Mouse (Mus musculus): ENCODE data around the gene Pyroxd2. TPM values are rescaled to one million over a fixed set of nuclear protein-coding genes. Genes with fewer than 3 reads are reported as not detected.

Pyroxd2 gene
- polyA plus RNA-seq, 1 experiment from 2014 or later = 1.5 TPM

- no peak for DNase-seq
- H3K36me3 ChIP-seq (ENCODE audit: control insufficient read depth, insufficient read depth, low read length) = no peaks in the 10 kb centered on the region
- H3K27ac ChIP-seq (replicated peaks; ENCODE audit: low read depth, low read length) = no peak overlapping the region
- ATAC-seq (ENCODE audit: low FRiP score, low TSS enrichment) = no peak
- no peak overlapping the region for H3K4me2 ChIP-seq (ENCODE audit: low read length)
- H3K4me1 ChIP-seq (ENCODE audit: control insufficient read depth, insufficient read depth, low read length) = no peaks in the 10 kb centered on the region
- H3K9ac ChIP-seq (replicated peaks; ENCODE audit: low read length) = no peak overlapping the region
- no peak overlapping the region for H3K4me3 ChIP-seq (replicated peaks; ENCODE audit: low read depth, low read length)
- no peaks in the 10 kb centered on the region for H3K27me3 ChIP-seq (ENCODE audit: control insufficient read depth, insufficient read depth, low read length)
- 82% methylated on average over 16 of the region's 16 CpGs for WGBS
- no peaks in the 10 kb centered on the region for H3K9me3 ChIP-seq (ENCODE audit: control insufficient read depth, low read length)
Measured at GRCm38 (mm10) chr19:42725056-42725972, 27.3 kb downstream of the Pyroxd2 start.

- Histone ChIP-seq H3K9ac (replicated peaks; ENCODE audit: low read length) (no peak overlapping the region), H3K36me3 (ENCODE audit: control insufficient read depth, insufficient read depth, low read length) (no peaks in the 10 kb centered on the region), H3K4me2 (ENCODE audit: low read length) (no peak overlapping the region), H3K4me1 (ENCODE audit: control insufficient read depth, insufficient read depth, low read length) (no peaks in the 10 kb centered on the region), H3K9me3 (ENCODE audit: control insufficient read depth, low read length) (no peaks in the 10 kb centered on the region), H3K4me3 (replicated peaks; ENCODE audit: low read depth, low read length) (no peak overlapping the region), H3K27ac (replicated peaks; ENCODE audit: low read depth, low read length) (no peak overlapping the region), H3K27me3 (ENCODE audit: control insufficient read depth, insufficient read depth, low read length) (no peaks in the 10 kb centered on the region)
- WGBS = 80% methylated on average over 6 of the region's 6 CpGs
- ATAC-seq (ENCODE audit: low FRiP score, low TSS enrichment) (no peak), DNase-seq (no peak)
Measured at GRCm38 (mm10) chr19:42723302-42723701, 29.3 kb downstream of the Pyroxd2 start.

DNA sequence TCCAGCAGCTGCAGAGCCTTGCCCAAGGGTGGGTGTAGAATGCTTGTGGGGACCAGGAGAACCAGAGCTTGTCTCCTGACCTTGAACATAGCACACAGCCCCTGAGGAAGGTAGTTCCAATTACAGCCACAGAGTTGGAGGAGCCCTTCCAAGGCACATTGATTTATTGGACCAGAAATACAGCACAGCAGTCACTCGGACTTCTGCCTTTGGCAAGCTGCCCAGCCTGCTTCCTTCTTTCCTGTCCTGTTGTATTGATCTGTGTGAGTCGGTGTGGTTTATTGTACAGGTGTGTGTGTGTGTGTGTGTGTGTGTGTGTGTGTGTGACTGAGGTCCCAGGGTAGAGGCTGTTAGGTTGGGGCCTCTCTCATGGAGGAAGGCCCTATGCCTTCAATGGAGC, 30.1 kb downstream of the Pyroxd2 start:
- H3K36me3 ChIP-seq (ENCODE audit: control insufficient read depth, insufficient read depth, low read length) = no peaks in the 10 kb centered on the region
- WGBS = 39% methylated on average over 2 of the region's 2 CpGs
- H3K4me1 ChIP-seq (ENCODE audit: control insufficient read depth, insufficient read depth, low read length) = no peaks in the 10 kb centered on the region
- no peak overlapping the region for H3K9ac ChIP-seq (replicated peaks; ENCODE audit: low read length)
- ATAC-seq (ENCODE audit: low FRiP score, low TSS enrichment) (no peak), DNase-seq (peak; percentile 40)
- no peak overlapping the region for H3K4me2 ChIP-seq (ENCODE audit: low read length)
- H3K9me3 ChIP-seq (ENCODE audit: control insufficient read depth, low read length) = no peaks in the 10 kb centered on the region
- no peak overlapping the region for H3K4me3 ChIP-seq (replicated peaks; ENCODE audit: low read depth, low read length)
- no peak overlapping the region for H3K27ac ChIP-seq (replicated peaks; ENCODE audit: low read depth, low read length)
- H3K27me3 ChIP-seq (ENCODE audit: control insufficient read depth, insufficient read depth, low read length) = no peaks in the 10 kb centered on the region

DNA sequence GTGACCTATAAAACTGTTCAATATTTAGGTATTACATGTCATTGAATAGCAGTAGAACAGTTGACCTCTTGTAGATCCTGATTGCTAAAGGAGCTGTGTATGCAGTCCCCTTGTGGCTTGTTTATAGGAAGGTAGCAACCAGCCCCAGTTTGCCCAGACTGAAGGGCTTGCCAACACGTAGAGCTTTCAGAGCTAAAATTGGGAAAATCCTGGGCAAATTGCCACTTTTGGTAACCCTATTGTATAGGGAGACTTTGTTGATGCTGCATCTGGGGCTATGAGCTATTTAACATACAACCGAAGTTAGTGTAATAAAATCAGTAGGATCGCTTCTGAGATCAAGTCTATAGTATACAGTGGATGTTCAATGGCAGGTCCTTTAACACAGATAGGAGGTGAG, 34.5 kb downstream of the Pyroxd2 start:
- DNase-seq = no peak
- H3K27ac ChIP-seq (replicated peaks; ENCODE audit: low read depth, low read length) = no peak overlapping the region
- no peak overlapping the region for H3K9ac ChIP-seq (replicated peaks; ENCODE audit: low read length)
- no peaks in the 10 kb centered on the region for H3K36me3 ChIP-seq (ENCODE audit: control insufficient read depth, insufficient read depth, low read length)
- no peaks in the 10 kb centered on the region for H3K27me3 ChIP-seq (ENCODE audit: control insufficient read depth, insufficient read depth, low read length)
- no peak overlapping the region for H3K4me2 ChIP-seq (ENCODE audit: low read length)
- H3K9me3 ChIP-seq (ENCODE audit: control insufficient read depth, low read length) = no peaks in the 10 kb centered on the region
- no peak for ATAC-seq (ENCODE audit: low FRiP score, low TSS enrichment)
- no peak overlapping the region for H3K4me3 ChIP-seq (replicated peaks; ENCODE audit: low read depth, low read length)
- 85% methylated on average over 3 of the region's 3 CpGs for WGBS
- no peaks in the 10 kb centered on the region for H3K4me1 ChIP-seq (ENCODE audit: control insufficient read depth, insufficient read depth, low read length)

- 85% methylated on average over 5 of the region's 5 CpGs for WGBS
- Histone ChIP-seq H3K36me3 (ENCODE audit: control insufficient read depth, insufficient read depth, low read length) (no peaks in the 10 kb centered on the region), H3K4me1 (ENCODE audit: control insufficient read depth, insufficient read depth, low read length) (no peaks in the 10 kb centered on the region), H3K27me3 (ENCODE audit: control insufficient read depth, insufficient read depth, low read length) (no peaks in the 10 kb centered on the region), H3K4me2 (ENCODE audit: low read length) (no peak overlapping the region), H3K27ac (replicated peaks; ENCODE audit: low read depth, low read length) (no peak overlapping the region), H3K4me3 (replicated peaks; ENCODE audit: low read depth, low read length) (no peak overlapping the region), H3K9me3 (ENCODE audit: control insufficient read depth, low read length) (no peaks in the 10 kb centered on the region), H3K9ac (replicated peaks; ENCODE audit: low read length) (no peak overlapping the region)
- ATAC-seq (ENCODE audit: low FRiP score, low TSS enrichment) = no peak
- DNase-seq = no peak
Measured at GRCm38 (mm10) chr19:42717668-42718067, 34.9 kb downstream of the Pyroxd2 start.

DNA sequence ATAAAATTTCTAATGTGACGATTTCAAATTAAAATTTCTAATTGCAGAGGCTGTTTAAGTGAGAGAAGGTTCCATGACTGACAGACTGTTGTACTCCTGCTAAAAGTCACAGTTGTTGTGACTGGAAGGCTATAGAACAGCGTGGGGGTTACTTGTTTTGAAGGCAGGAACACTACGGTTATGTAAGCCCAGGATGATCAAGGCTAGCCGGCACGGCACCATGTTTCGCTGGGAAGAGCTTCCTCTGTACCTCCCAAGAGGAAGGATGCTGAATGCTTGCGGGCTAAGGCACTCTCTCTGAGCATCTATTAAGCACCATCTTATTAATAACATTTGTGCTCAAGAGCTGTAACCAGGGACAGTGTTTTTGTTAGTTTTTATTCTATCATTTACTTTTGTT, 36.1 kb downstream of the Pyroxd2 start:
- WGBS = 75% methylated on average over 7 of the region's 7 CpGs
- no peak for ATAC-seq (ENCODE audit: low FRiP score, low TSS enrichment)
- Histone ChIP-seq H3K4me3 (replicated peaks; ENCODE audit: low read depth, low read length) (no peak overlapping the region), H3K4me2 (ENCODE audit: low read length) (no peak overlapping the region), H3K4me1 (ENCODE audit: control insufficient read depth, insufficient read depth, low read length) (no peaks in the 10 kb centered on the region), H3K27ac (replicated peaks; ENCODE audit: low read depth, low read length) (no peak overlapping the region), H3K36me3 (ENCODE audit: control insufficient read depth, insufficient read depth, low read length) (no peaks in the 10 kb centered on the region), H3K9me3 (ENCODE audit: control insufficient read depth, low read length) (no peaks in the 10 kb centered on the region), H3K27me3 (ENCODE audit: control insufficient read depth, insufficient read depth, low read length) (no peaks in the 10 kb centered on the region), H3K9ac (replicated peaks; ENCODE audit: low read length) (no peak overlapping the region)
- DNase-seq = no peak

DNA sequence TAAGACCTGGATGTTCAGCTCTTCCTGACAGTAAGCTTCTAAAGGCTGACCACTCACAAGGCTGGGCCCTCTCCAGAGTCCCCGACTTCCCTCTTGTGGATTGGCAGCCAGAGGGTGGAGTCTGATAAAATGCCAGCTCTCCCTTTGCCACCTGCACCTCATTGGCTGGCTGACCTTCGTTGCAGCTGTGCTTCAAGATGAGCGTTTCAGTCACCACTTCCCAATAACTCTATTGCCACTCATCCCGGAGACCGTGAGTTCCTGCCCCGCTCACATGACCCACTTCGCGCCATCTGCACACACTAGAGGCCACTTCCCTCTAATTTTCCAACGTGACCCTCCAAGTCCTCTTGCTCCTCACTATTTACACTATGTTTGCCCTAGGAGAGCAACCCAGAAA, 38.8 kb downstream of the Pyroxd2 start:
- Histone ChIP-seq H3K4me3 (replicated peaks; ENCODE audit: low read depth, low read length) (no peak overlapping the region), H3K36me3 (ENCODE audit: control insufficient read depth, insufficient read depth, low read length) (no peaks in the 10 kb centered on the region), H3K4me1 (ENCODE audit: control insufficient read depth, insufficient read depth, low read length) (no peaks in the 10 kb centered on the region), H3K9me3 (ENCODE audit: control insufficient read depth, low read length) (no peaks in the 10 kb centered on the region), H3K4me2 (ENCODE audit: low read length) (no peak overlapping the region), H3K27me3 (ENCODE audit: control insufficient read depth, insufficient read depth, low read length) (no peaks in the 10 kb centered on the region), H3K9ac (replicated peaks; ENCODE audit: low read length) (no peak overlapping the region), H3K27ac (replicated peaks; ENCODE audit: low read depth, low read length) (no peak overlapping the region)
- DNase-seq (no peak), ATAC-seq (ENCODE audit: low FRiP score, low TSS enrichment) (no peak)
- WGBS = 91% methylated on average over 9 of the region's 9 CpGs

DNA sequence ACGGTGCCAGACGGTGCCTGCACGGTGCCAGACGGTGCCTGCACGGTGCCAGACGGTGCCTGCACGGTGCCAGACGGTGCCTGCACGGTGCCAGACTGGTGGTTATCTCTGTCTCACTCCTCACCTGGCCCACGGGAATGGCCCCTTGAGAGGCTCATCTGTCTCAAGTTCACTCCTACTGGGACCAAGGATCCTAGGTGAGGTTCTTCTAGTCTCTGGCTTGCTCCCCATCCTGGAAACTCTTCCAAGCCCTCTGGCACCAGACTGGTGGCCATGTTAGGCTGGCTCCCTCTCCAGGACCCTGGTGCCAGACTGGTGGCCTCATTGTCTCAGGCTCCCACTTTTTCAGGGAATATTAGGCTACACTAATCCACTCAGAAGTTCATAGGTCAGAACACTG, 53.1 kb downstream of the Pyroxd2 start:
- H3K9ac ChIP-seq (replicated peaks; ENCODE audit: low read length) = no peak overlapping the region
- no peaks in the 10 kb centered on the region for H3K27me3 ChIP-seq (ENCODE audit: control insufficient read depth, insufficient read depth, low read length)
- WGBS = 97% methylated on average over 7 of the region's 10 CpGs
- H3K4me2 ChIP-seq (ENCODE audit: low read length) = no peak overlapping the region
- no peaks in the 10 kb centered on the region for H3K9me3 ChIP-seq (ENCODE audit: control insufficient read depth, low read length)
- H3K4me3 ChIP-seq (replicated peaks; ENCODE audit: low read depth, low read length) = no peak overlapping the region
- no peak for ATAC-seq (ENCODE audit: low FRiP score, low TSS enrichment)
- H3K4me1 ChIP-seq (ENCODE audit: control insufficient read depth, insufficient read depth, low read length) = no peaks in the 10 kb centered on the region
- H3K36me3 ChIP-seq (ENCODE audit: control insufficient read depth, insufficient read depth, low read length) = no peaks in the 10 kb centered on the region
- DNase-seq = no peak
- H3K27ac ChIP-seq (replicated peaks; ENCODE audit: low read depth, low read length) = no peak overlapping the region

DNA sequence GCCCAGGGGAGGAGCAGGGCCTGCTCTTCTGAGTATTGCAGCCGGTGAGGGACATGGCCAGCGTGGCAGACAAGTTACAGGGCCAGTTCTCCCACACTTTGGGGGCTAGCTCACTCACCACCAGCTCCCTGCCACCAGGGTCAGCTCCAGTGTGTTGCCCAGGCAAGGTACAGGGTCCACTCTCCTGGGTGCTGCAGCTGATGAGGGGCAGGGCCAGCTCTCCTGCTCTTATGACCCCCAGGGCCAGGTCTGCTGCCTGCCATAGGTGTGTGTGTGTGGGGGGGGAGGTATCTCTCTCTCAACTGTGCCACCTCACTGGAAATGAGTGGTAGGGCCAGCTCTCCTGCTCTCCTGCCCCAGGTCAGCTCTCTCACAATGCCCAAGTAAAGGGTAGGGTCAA, 54.0 kb downstream of the Pyroxd2 start:
- H3K27me3 ChIP-seq (ENCODE audit: control insufficient read depth, insufficient read depth, low read length) = no peaks in the 10 kb centered on the region
- H3K9me3 ChIP-seq (ENCODE audit: control insufficient read depth, low read length) = no peaks in the 10 kb centered on the region
- ATAC-seq (ENCODE audit: low FRiP score, low TSS enrichment) = no peak
- no peak overlapping the region for H3K4me2 ChIP-seq (ENCODE audit: low read length)
- 74% methylated on average over 2 of the region's 2 CpGs for WGBS
- no peaks in the 10 kb centered on the region for H3K4me1 ChIP-seq (ENCODE audit: control insufficient read depth, insufficient read depth, low read length)
- no peak for DNase-seq
- H3K27ac ChIP-seq (replicated peaks; ENCODE audit: low read depth, low read length) = no peak overlapping the region
- no peaks in the 10 kb centered on the region for H3K36me3 ChIP-seq (ENCODE audit: control insufficient read depth, insufficient read depth, low read length)
- H3K9ac ChIP-seq (replicated peaks; ENCODE audit: low read length) = no peak overlapping the region
- H3K4me3 ChIP-seq (replicated peaks; ENCODE audit: low read depth, low read length) = no peak overlapping the region

Data from midbrain, embryonic 14.5 days (tissue).